Mouse (Mus musculus) cerebellum, adult 2 months (tissue): ENCODE data around the gene Olfr1493-ps1. TPM values are rescaled to one million over a fixed set of nuclear protein-coding genes. Genes with fewer than 3 reads are reported as not detected.

Experiments
- DNase-seq, 2 experiments: peaks; one replicate each; pipeline ENCODE4 v3.0.0; 2021
- H3K27ac ChIP-seq: fragments of 200-500 bp; 2 replicates; pipeline ENCODE4 v1.5.1; 2012; ENCODE audit warnings: low read length, control low read depth, inconsistent platforms; ENCODE audit not compliant: insufficient read depth
- H3K27me3 ChIP-seq: fragments of 200-500 bp; 2 replicates; pipeline ENCODE4 v1.6.1; 2012; ENCODE audit warnings: inconsistent platforms, mild to moderate bottlenecking, low read length, moderate library complexity; ENCODE audit not compliant: control insufficient read depth, insufficient read depth
- H3K4me1 ChIP-seq: fragments of 200-500 bp; 2 replicates; pipeline ENCODE4 v1.6.1; 2011; ENCODE audit warnings: low read length; ENCODE audit not compliant: control insufficient read depth, insufficient read depth
- H3K4me3 ChIP-seq: fragments of 200-500 bp; replicated peaks from 2 replicates; pipeline ENCODE3; 2011; ENCODE audit warnings: mild to moderate bottlenecking, low read depth, low read length, control low read depth; ENCODE audit not compliant: insufficient read depth
- CTCF ChIP-seq: fragments of 200-500 bp; IDR thresholded peaks from 2 replicates; pipeline ENCODE4 v1.5.1; 2011; ENCODE audit warnings: low read depth, mild to moderate bottlenecking, control low read depth, low read length, moderate library complexity, borderline replicate concordance; ENCODE audit not compliant: insufficient read depth
- POLR2A ChIP-seq: fragments of 200-500 bp; IDR thresholded peaks from 2 replicates; pipeline ENCODE4 v1.6.1; 2011; ENCODE audit warnings: low read length, control low read depth, borderline replicate concordance; ENCODE audit not compliant: insufficient read depth
- WGBS: fragments of 180-500 bp; shearing (Covaris S2); methylation state at CpG from one replicate; pipeline ENCODE4 v1.1.7; 2018; 5-methylcytosine and 5-hydroxymethylcytosine counted together
- polyA plus RNA-seq: library from polyadenylated mRNA; depleted of rRNA; stranded (reverse); fragments of >200 nt; gene quantifications from 2 replicates; pipeline ENCODE4 v1.2.3, GENCODE M21; 2012; rRNA removed

Olfr1493-ps1 gene
- not detected in 2 replicates for polyA plus RNA-seq

- no peak for DNase-seq
- Histone ChIP-seq H3K27ac (no peak within 1 kb of the TSS), H3K27me3 (no peaks in the 10 kb centered on the region), H3K4me3 (no peak within 1 kb of the TSS), H3K4me1 (no peaks in the 10 kb centered on the region)
- no peak for TF ChIP-seq CTCF
- no peak for TF ChIP-seq POLR2A
- 38% methylated on average over 2 of the region's 2 CpGs for WGBS
Observed at GRCm38 (mm10) chr19:13722978-13723377, at the start of gene Olfr1493-ps1. Olfr1493-ps1 (plus strand) TSS chr19:13723278.

- no peaks in the 10 kb centered on the region for H3K27me3 ChIP-seq
- no peak for DNase-seq
- H3K4me3 ChIP-seq = no peak within 1 kb of the TSS
- H3K4me1 ChIP-seq = no peaks in the 10 kb centered on the region
- WGBS = 71% methylated on average over 3 of the region's 3 CpGs
- H3K27ac ChIP-seq = no peak within 1 kb of the TSS
- TF ChIP-seq CTCF = no peak
- TF ChIP-seq POLR2A = no peak
Observed at GRCm38 (mm10) chr19:13696968-13697367, 26.1 kb upstream of the Olfr1493-ps1 start, which contains the start of gene Olfr1491. Olfr1491 (plus strand) TSS chr19:13697268.

- no peak for TF ChIP-seq POLR2A
- TF ChIP-seq CTCF = no peak
- no peak for DNase-seq
- WGBS = 85% methylated on average over 4 of the region's 4 CpGs
- H3K27ac ChIP-seq = no peak within 1 kb of the TSS
- no peaks in the 10 kb centered on the region for H3K4me1 ChIP-seq
- no peaks in the 10 kb centered on the region for H3K27me3 ChIP-seq
- no peak within 1 kb of the TSS for H3K4me3 ChIP-seq
Observed at GRCm38 (mm10) chr19:13739428-13739827, 16.4 kb downstream of the Olfr1493-ps1 start, which contains the start of gene Olfr1494. Olfr1494 (plus strand) TSS chr19:13739728.

GRCm38 (mm10) chr19:13749366-13749765, 26.3 kb downstream of the Olfr1493-ps1 start:
- H3K4me3 ChIP-seq = no peak overlapping the region
- DNase-seq = peak; percentile 40 to 56
- TF ChIP-seq CTCF = no peak
- TF ChIP-seq POLR2A = no peak
- WGBS = 56% methylated on average over 1 of the region's 1 CpGs
- H3K4me1 ChIP-seq = no peaks in the 10 kb centered on the region
- H3K27ac ChIP-seq = no peak overlapping the region
- H3K27me3 ChIP-seq = no peaks in the 10 kb centered on the region

- 78% methylated on average over 3 of the region's 3 CpGs for WGBS
- DNase-seq = no peak
- Histone ChIP-seq H3K27ac (no peak within 1 kb of the TSS), H3K27me3 (no peaks in the 10 kb centered on the region), H3K4me3 (no peak within 1 kb of the TSS), H3K4me1 (no peaks in the 10 kb centered on the region)
- TF ChIP-seq CTCF = no peak
- TF ChIP-seq POLR2A = no peak
Observed at GRCm38 (mm10) chr19:13764306-13764705, 41.2 kb downstream of the Olfr1493-ps1 start, which contains the start of gene Olfr1495. Olfr1495 (plus strand) TSS chr19:13764606.

- H3K4me3 ChIP-seq = no peak overlapping the region
- H3K27me3 ChIP-seq = no peaks in the 10 kb centered on the region
- H3K27ac ChIP-seq = no peak overlapping the region
- 55% methylated on average over 9 of the region's 9 CpGs for WGBS
- TF ChIP-seq CTCF (peak; percentile 35; the same call in 1 of the 2 replicates), POLR2A (no peak)
- H3K4me1 ChIP-seq = no peaks in the 10 kb centered on the region
- peak; percentile 37 to 63 for DNase-seq
Observed at GRCm38 (mm10) chr19:13768565-13769276, 45.6 kb downstream of the Olfr1493-ps1 start.

- no peak within 1 kb of the TSS for H3K27ac ChIP-seq
- WGBS = 82% methylated on average over 1 of the region's 1 CpGs
Observed at GRCm38 (mm10) chr19:13777578-13777977, 54.5 kb downstream of the Olfr1493-ps1 start, which contains the start of gene Olfr1496. Olfr1496 (plus strand) TSS chr19:13777878.

More at GRCm38 (mm10) chr19:13777578-13777977, 54.5 kb downstream of the Olfr1493-ps1 start, which contains the start of gene Olfr1496:
- no peak within 1 kb of the TSS for H3K4me3 ChIP-seq
- DNase-seq = no peak
- TF ChIP-seq CTCF = no peak
- no peak for TF ChIP-seq POLR2A
- no peaks in the 10 kb centered on the region for H3K4me1 ChIP-seq
- no peaks in the 10 kb centered on the region for H3K27me3 ChIP-seq

Other genes with a start within 250 kb of the Olfr1493-ps1 start
- not detected in 2 replicates for gene Olfr1475, start 243.1 kb upstream of the Olfr1493-ps1 start, polyA plus RNA-seq
- gene Olfr1477, start 222.7 kb upstream of the Olfr1493-ps1 start, polyA plus RNA-seq = not detected in 2 replicates
- gene Olfr1480, start 195.4 kb upstream of the Olfr1493-ps1 start, polyA plus RNA-seq = not detected in 2 replicates
- not detected in 2 replicates for gene Olfr1484, start 139.8 kb upstream of the Olfr1493-ps1 start, polyA plus RNA-seq
- gene Olfr1487, start 105.9 kb upstream of the Olfr1493-ps1 start, polyA plus RNA-seq = not detected in 2 replicates
- not detected in 2 replicates for gene Olfr1489, start 91.7 kb upstream of the Olfr1493-ps1 start, polyA plus RNA-seq
- gene Olfr1490, start 72.2 kb upstream of the Olfr1493-ps1 start, polyA plus RNA-seq = not detected in 2 replicates
- gene Olfr1491, start 26.0 kb upstream of the Olfr1493-ps1 start, polyA plus RNA-seq = not detected in 2 replicates
- gene Olfr1494, start 16.4 kb downstream of the Olfr1493-ps1 start, polyA plus RNA-seq = not detected in 2 replicates
- not detected in 2 replicates for gene Olfr1495, start 41.3 kb downstream of the Olfr1493-ps1 start, polyA plus RNA-seq
- gene Olfr1496, start 54.6 kb downstream of the Olfr1493-ps1 start, polyA plus RNA-seq = not detected in 2 replicates
- not detected in 2 replicates for gene Olfr1497, start 74.9 kb downstream of the Olfr1493-ps1 start, polyA plus RNA-seq
- gene Olfr1499, start 96.2 kb downstream of the Olfr1493-ps1 start, polyA plus RNA-seq = not detected in 2 replicates
- not detected in 2 replicates for gene Olfr1500, start 107.2 kb downstream of the Olfr1493-ps1 start, polyA plus RNA-seq
- gene Olfr1501, start 127.4 kb downstream of the Olfr1493-ps1 start, polyA plus RNA-seq = not detected in 2 replicates
- not detected in 2 replicates for gene Olfr1502, start 138.5 kb downstream of the Olfr1493-ps1 start, polyA plus RNA-seq
- not detected in 2 replicates for gene Olfr1504, start 174.7 kb downstream of the Olfr1493-ps1 start, polyA plus RNA-seq
- not detected in 2 replicates for gene Olfr1505, start 190.3 kb downstream of the Olfr1493-ps1 start, polyA plus RNA-seq